Mouse (Mus musculus) heart, embryonic 16.5 days (tissue): ENCODE data around the gene Zfp1. TPM values are rescaled to one million over a fixed set of nuclear protein-coding genes. Genes with fewer than 3 reads are reported as not detected.

Experiments used
- ATAC-seq: fragments of 200-750 bp; cut with Nextera tagmentation; replicated peaks from 2 replicates; pipeline ENCODE4 v1.8.0; 2017; ENCODE audit warnings: moderate number of reproducible peaks; ENCODE audit not compliant: insufficient read depth, low FRiP score; ENCODE audit errors: extremely low read depth
- H3K27ac ChIP-seq: fragments of 300-500 bp; sonication (generic); 2 replicates; pipeline ENCODE4 v1.5.1; 2014; ENCODE audit warnings: mild to moderate bottlenecking, low read length, control low read depth, moderate library complexity
- H3K27me3 ChIP-seq: fragments of 300-500 bp; sonication (generic); 2 replicates; pipeline ENCODE4 v1.6.1; 2014; ENCODE audit warnings: low read length, mixed read lengths; ENCODE audit not compliant: control insufficient read depth, insufficient read depth
- H3K36me3 ChIP-seq: fragments of 300-500 bp; sonication (generic); 2 replicates; pipeline ENCODE4 v1.6.1; 2014; ENCODE audit not compliant: control insufficient read depth, insufficient read depth
- H3K4me1 ChIP-seq: fragments of 300-500 bp; sonication (generic); 2 replicates; pipeline ENCODE4 v1.6.1; 2014; ENCODE audit warnings: low read length, mixed read lengths; ENCODE audit not compliant: control insufficient read depth, insufficient read depth
- H3K4me2 ChIP-seq: fragments of 300-500 bp; sonication (generic); 2 replicates; pipeline ENCODE4 v1.6.1; 2014; ENCODE audit warnings: low read depth, mild to moderate bottlenecking, control low read depth, low read length
- H3K4me3 ChIP-seq: fragments of 300-500 bp; sonication (generic); 2 replicates; pipeline ENCODE4 v1.5.1; 2014; ENCODE audit warnings: mild to moderate bottlenecking, control low read depth, low read length
- H3K9ac ChIP-seq: fragments of 300-500 bp; sonication (generic); 2 replicates; pipeline ENCODE4 v1.6.1; 2014; ENCODE audit warnings: low read length, control low read depth
- H3K9me3 ChIP-seq: fragments of 300-500 bp; sonication (generic); replicated peaks from 2 replicates; pipeline ENCODE4 v1.6.1; 2016; ENCODE audit warnings: low read length; ENCODE audit not compliant: control insufficient read depth
- WGBS: fragments of 180-500 bp; shearing (Covaris S2); extraction: QIAGEN DNeasy Blood & Tissue Kit; methylation state at CpG from one replicate; pipeline ENCODE4 v1.1.7; 2014; 5-methylcytosine and 5-hydroxymethylcytosine counted together
- polyA plus RNA-seq: library from polyadenylated mRNA; unstranded; fragments of >200 nt; fragmentation: Nextera tagmentation; extraction: Ambion mirVana; gene quantifications from 2 replicates; pipeline ENCODE4 v1.2.1, GENCODE M21; 2015

The Zfp1 gene
- polyA plus RNA-seq, 1 experiment from 2014 or later: 16.7 TPM

DNA sequence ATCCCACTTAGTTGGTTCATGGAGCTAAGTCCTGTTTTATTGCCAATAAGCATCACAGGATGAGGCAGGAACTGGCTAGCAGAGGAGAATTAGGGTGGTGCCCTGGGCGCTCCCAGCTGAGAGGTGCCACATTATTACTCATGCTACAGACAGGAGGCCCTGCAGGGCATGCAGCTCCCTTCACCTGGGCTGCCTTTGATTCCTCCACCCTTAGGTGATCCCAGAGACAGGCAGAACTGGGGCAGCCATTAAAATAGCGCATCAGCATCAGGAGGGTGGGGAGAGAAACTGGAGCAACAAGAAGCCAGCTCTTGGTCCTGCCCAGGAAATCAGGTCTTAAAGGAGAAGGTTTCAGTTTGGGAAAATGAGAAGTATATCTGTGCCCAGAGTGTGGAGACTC is 38.2 kb upstream of the Zfp1 start:
- Histone ChIP-seq H3K27ac (no peak overlapping the region), H3K4me3 (no peak overlapping the region), H3K36me3 (no peaks in the 10 kb centered on the region), H3K27me3 (no peaks in the 10 kb centered on the region), H3K4me2 (no peak overlapping the region), H3K9me3 (no peaks in the 10 kb centered on the region), H3K9ac (no peak overlapping the region), H3K4me1 (peaks cover 4% of the 10 kb centered on the region)
- no peak for ATAC-seq
- WGBS: 85% methylated on average over 2 of the region's 2 CpGs

DNA sequence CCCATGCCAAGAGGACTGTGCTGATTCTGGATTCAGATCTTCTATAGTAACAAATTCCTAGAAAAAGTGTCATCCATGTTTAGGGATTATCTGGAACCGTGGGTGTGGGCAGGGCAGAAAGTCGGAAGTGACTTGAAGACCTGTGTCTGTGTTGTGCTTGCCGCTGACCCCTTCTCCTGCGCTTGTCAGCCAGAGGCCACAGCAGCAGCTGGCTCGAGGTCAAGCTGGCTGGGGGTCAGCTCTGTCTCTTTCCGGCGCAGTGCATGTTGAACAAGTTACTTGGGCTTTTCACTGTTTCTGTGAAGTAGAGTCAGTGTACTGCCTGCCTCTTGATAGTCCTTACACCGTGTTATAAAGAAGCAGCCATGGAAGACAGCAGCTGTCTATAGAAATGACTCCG is 36.2 kb upstream of the Zfp1 start:
- no peak for ATAC-seq
- no peak overlapping the region for H3K9ac ChIP-seq
- H3K36me3 ChIP-seq: peaks cover 3% of the 10 kb centered on the region; the same call in 1 of the 2 replicates
- no peaks in the 10 kb centered on the region for H3K4me1 ChIP-seq
- no peak overlapping the region for H3K27ac ChIP-seq
- no peaks in the 10 kb centered on the region for H3K9me3 ChIP-seq
- H3K27me3 ChIP-seq: no peaks in the 10 kb centered on the region
- WGBS: 77% methylated on average over 9 of the region's 9 CpGs
- H3K4me2 ChIP-seq: no peak overlapping the region
- no peak overlapping the region for H3K4me3 ChIP-seq

DNA sequence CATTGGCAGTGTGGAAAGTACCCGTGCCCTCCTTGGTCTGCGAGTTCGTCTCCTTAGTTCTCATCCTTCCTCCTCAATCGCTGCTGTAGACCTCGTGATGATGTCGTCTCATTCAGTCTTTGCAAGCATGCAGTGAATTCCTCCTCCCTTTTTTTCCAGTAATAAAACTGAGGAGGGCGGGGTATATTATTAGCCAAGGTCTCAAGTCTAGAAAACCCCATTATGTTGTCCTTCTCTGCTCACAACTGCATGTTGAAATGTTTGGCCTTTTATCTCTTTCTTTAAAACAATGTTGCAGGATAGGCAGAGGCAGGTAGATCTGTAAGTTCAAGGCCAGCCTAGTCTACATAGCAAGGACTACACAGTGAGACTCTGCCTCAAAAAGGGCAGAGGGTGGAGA is 35.8 kb upstream of the Zfp1 start:
- 85% methylated on average over 7 of the region's 7 CpGs for WGBS
- H3K4me2 ChIP-seq: no peak overlapping the region
- H3K36me3 ChIP-seq: peaks cover 5% of the 10 kb centered on the region; the same call in 1 of the 2 replicates
- no peaks in the 10 kb centered on the region for H3K9me3 ChIP-seq
- H3K27ac ChIP-seq: no peak overlapping the region
- no peak for ATAC-seq
- no peaks in the 10 kb centered on the region for H3K4me1 ChIP-seq
- H3K4me3 ChIP-seq: no peak overlapping the region
- no peak overlapping the region for H3K9ac ChIP-seq
- H3K27me3 ChIP-seq: no peaks in the 10 kb centered on the region

GRCm38 (mm10) chr8:111613181-111613580 is 30.0 kb upstream of the Zfp1 start:
- H3K9ac ChIP-seq: no peak overlapping the region

DNA sequence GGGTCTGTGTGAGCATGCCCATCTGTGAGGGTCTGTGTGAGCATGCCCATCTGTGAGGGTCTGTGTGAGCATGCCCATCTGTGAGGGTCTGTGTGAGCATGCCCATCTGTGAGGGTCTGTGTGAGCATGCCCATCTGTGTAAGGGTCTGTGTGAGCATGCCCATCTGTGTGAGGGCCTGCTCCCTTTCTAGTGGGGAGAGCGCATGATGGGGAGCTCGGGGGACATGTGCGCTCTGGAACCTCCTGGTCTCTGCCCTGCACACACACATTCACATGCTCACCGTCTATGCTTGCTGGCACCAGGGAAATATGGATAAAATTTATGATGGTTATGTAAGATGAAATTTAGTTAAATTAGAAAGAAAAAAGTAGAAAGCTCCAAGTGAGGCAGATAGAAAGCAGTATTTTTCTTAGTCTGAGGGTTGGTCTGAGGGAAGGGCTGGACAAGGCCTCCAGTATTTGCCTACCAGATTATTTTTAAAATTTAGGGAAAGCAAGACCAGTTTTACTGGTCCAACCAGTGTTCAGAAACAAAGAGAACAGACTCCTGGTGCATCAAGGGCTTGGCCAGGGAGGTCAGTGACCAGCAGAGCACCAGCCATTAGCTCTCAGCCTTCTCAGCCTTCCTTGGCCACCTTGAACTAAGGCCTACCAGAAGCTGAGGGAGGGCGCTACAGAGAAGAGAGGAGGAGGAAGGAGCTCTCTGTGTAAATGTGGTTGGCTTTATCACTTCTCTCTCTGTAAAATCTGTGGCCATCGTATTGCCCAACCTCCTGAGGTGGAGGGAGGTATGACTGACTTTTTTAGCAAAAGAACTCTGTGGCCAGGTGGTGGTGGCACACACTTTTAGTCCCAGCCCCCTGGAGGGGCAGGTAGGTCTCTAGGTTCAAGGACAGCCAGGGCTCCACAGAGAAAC is 28.2 kb upstream of the Zfp1 start:
- no peak overlapping the region for H3K27ac ChIP-seq
- no peaks in the 10 kb centered on the region for H3K9me3 ChIP-seq
- no peak overlapping the region for H3K4me2 ChIP-seq

More at GRCm38 (mm10) chr8:111613181-111613580, 30.0 kb upstream of the Zfp1 start:
- no peaks in the 10 kb centered on the region for H3K9me3 ChIP-seq
- no peaks in the 10 kb centered on the region for H3K27me3 ChIP-seq
- no peak overlapping the region for H3K4me2 ChIP-seq
- H3K4me3 ChIP-seq: no peak overlapping the region
- WGBS: 76% methylated on average over 5 of the region's 5 CpGs
- peaks cover 5% of the 10 kb centered on the region; the same call in 1 of the 2 replicates for H3K36me3 ChIP-seq
- ATAC-seq: no peak
- peaks cover 5% of the 10 kb centered on the region for H3K4me1 ChIP-seq
- no peak overlapping the region for H3K27ac ChIP-seq

DNA sequence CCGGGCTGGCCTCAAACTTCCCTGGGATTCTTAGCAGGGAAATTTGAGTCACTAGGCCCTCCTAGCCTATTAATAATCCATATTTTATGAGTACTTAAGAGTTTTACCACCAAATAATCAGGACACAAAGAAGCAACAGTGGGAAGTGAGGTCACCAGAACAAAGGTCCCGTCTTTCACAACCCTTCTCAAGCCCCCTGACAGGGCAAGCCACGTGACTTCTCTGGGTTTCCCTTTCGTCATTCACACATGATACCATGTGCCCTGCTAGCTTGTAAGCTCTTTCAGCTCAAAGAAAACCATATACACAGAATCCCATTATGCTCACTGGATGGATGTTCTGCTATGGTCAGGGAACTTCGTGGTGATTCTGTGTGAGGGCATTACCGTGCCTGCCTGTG is 25.4 kb upstream of the Zfp1 start:
- H3K9ac ChIP-seq: no peak overlapping the region
- H3K36me3 ChIP-seq: no peaks in the 10 kb centered on the region
- peaks cover 14% of the 10 kb centered on the region for H3K4me1 ChIP-seq
- ATAC-seq: no peak
- no peak overlapping the region for H3K4me2 ChIP-seq
- H3K4me3 ChIP-seq: no peak overlapping the region
- H3K27ac ChIP-seq: no peak overlapping the region
- no peaks in the 10 kb centered on the region for H3K27me3 ChIP-seq
- no peaks in the 10 kb centered on the region for H3K9me3 ChIP-seq
- WGBS: 56% methylated on average over 6 of the region's 6 CpGs

More for the DNA sequence above, 28.2 kb upstream of the Zfp1 start:
- no peak overlapping the region for H3K9ac ChIP-seq
- WGBS: 87% methylated on average over 6 of the region's 6 CpGs
- H3K4me3 ChIP-seq: no peak overlapping the region
- no peak for ATAC-seq
- peaks cover 5% of the 10 kb centered on the region; the same call in 1 of the 2 replicates for H3K36me3 ChIP-seq
- peaks cover 13% of the 10 kb centered on the region for H3K4me1 ChIP-seq
- no peaks in the 10 kb centered on the region for H3K27me3 ChIP-seq

GRCm38 (mm10) chr8:111618273-111618672 is 24.9 kb upstream of the Zfp1 start:
- no peak overlapping the region for H3K9ac ChIP-seq
- ATAC-seq: no peak
- H3K4me3 ChIP-seq: no peak overlapping the region
- no peaks in the 10 kb centered on the region for H3K27me3 ChIP-seq
- H3K4me1 ChIP-seq: peaks cover 14% of the 10 kb centered on the region
- H3K9me3 ChIP-seq: no peaks in the 10 kb centered on the region
- no peak overlapping the region for H3K27ac ChIP-seq
- H3K4me2 ChIP-seq: no peak overlapping the region
- WGBS: 76% methylated on average over 4 of the region's 4 CpGs
- H3K36me3 ChIP-seq: peaks cover 3% of the 10 kb centered on the region; the same call in 1 of the 2 replicates

GRCm38 (mm10) chr8:111619936-111620335 is 23.3 kb upstream of the Zfp1 start:
- Histone ChIP-seq H3K36me3 (peaks cover 3% of the 10 kb centered on the region; the same call in 1 of the 2 replicates), H3K4me3 (no peak overlapping the region), H3K4me1 (peaks cover 26% of the 10 kb centered on the region), H3K9ac (no peak overlapping the region), H3K4me2 (no peak overlapping the region), H3K9me3 (no peaks in the 10 kb centered on the region), H3K27me3 (no peaks in the 10 kb centered on the region), H3K27ac (peak overlapping the region; percentile 29)
- WGBS: 24% methylated on average over 1 of the region's 1 CpGs
- ATAC-seq: peak; percentile 34; the same call in 1 of the 2 replicates

DNA sequence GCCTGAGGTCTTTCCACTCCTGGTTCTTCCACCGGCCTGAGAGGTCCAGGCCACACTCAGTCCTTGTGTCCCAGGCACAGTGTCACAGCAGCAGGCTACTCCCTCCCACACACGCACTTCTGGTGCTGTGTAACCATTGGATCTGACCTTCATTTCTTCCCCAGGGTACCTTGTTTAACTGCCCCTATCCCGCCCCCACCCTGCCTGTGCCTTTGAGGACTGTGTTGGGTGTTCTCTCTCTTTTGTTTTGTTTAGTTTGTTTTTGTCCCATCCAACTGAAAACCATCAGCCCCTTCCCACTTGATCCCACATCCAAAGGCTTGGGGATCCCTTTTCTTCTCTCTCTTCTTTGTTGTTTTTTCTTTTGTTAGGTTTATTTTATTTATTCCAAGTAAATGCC is 21.1 kb upstream of the Zfp1 start:
- H3K9me3 ChIP-seq: no peaks in the 10 kb centered on the region
- H3K4me3 ChIP-seq: no peak overlapping the region
- no peak overlapping the region for H3K4me2 ChIP-seq
- H3K27me3 ChIP-seq: no peaks in the 10 kb centered on the region
- no peak for ATAC-seq
- no peak overlapping the region for H3K27ac ChIP-seq
- H3K4me1 ChIP-seq: peaks cover 35% of the 10 kb centered on the region
- no peak overlapping the region for H3K9ac ChIP-seq
- 91% methylated on average over 3 of the region's 3 CpGs for WGBS
- peaks cover 3% of the 10 kb centered on the region; the same call in 1 of the 2 replicates for H3K36me3 ChIP-seq
